Mouse (Mus musculus): ENCODE results near the gene Pld1. TPM values are rescaled to one million over a fixed set of nuclear protein-coding genes. Genes with fewer than 3 reads are reported as not detected.

Gene Pld1
- polyA plus RNA-seq, 1 experiment from 2014 or later: 5.8 TPM

GRCm38 (mm10) chr3:27904659-27905330 lies 33.7 kb upstream of the Pld1 start:
- peak; percentile 78 for ATAC-seq (ENCODE audit: low FRiP score, low TSS enrichment)
- no peak overlapping the region for H3K9ac ChIP-seq (ENCODE audit: low read length)
- TF ChIP-seq CTCF (IDR thresholded peaks at IDR 0.05; ENCODE audit: low read depth) (0 out of 2 replicates have a peak, but pooled peaks have one; percentile 28), EP300 (optimal IDR thresholded peaks at IDR 0.05) (no peak)
- H3K27ac ChIP-seq (replicated peaks): peak overlapping the region; percentile 49; the same call in 1 of the 2 replicates
- H3K4me3 ChIP-seq (ENCODE audit: low read depth, low read length): no peak overlapping the region
- H3K36me3 ChIP-seq (ENCODE audit: control insufficient read depth, insufficient read depth, low read length): no peaks in the 10 kb centered on the region
- WGBS: 18% methylated on average over 13 of the region's 13 CpGs
- peak; percentile 51 for DNase-seq (ENCODE audit: low spot score)
- peaks cover 6% of the 10 kb centered on the region; the same call in 1 of the 2 replicates for H3K4me1 ChIP-seq (replicated peaks; ENCODE audit: control insufficient read depth, insufficient read depth)
- no peaks in the 10 kb centered on the region for H3K27me3 ChIP-seq (ENCODE audit: control insufficient read depth, insufficient read depth, low read length)
- 0 out of 2 replicates have a peak overlapping the region, but pooled peaks have one; percentile 5 for H3K4me2 ChIP-seq (replicated peaks; ENCODE audit: low read depth)
- H3K9me3 ChIP-seq (ENCODE audit: control insufficient read depth, low read length): 0 out of 2 replicates have a peak, but pooled peaks cover 5% of the 10 kb centered on the region

GRCm38 (mm10) chr3:27906647-27907209 lies 31.8 kb upstream of the Pld1 start:
- DNase-seq (ENCODE audit: low spot score) (no peak), ATAC-seq (ENCODE audit: low FRiP score, low TSS enrichment) (peak; percentile 45; the same call in 1 of the 2 replicates)
- no peaks in the 10 kb centered on the region for H3K36me3 ChIP-seq (ENCODE audit: control insufficient read depth, insufficient read depth, low read length)

GRCm38 (mm10) chr3:27907301-27907700 lies 31.2 kb upstream of the Pld1 start:
- Histone ChIP-seq H3K36me3 (ENCODE audit: control insufficient read depth, insufficient read depth, low read length) (no peaks in the 10 kb centered on the region), H3K27me3 (ENCODE audit: control insufficient read depth, insufficient read depth, low read length) (no peaks in the 10 kb centered on the region), H3K4me2 (replicated peaks; ENCODE audit: low read depth) (no peak overlapping the region), H3K9ac (ENCODE audit: low read length) (no peak overlapping the region), H3K4me1 (replicated peaks; ENCODE audit: control insufficient read depth, insufficient read depth) (peaks cover 6% of the 10 kb centered on the region; the same call in 1 of the 2 replicates), H3K4me3 (ENCODE audit: low read depth, low read length) (no peak overlapping the region), H3K27ac (replicated peaks) (no peak overlapping the region), H3K9me3 (ENCODE audit: control insufficient read depth, low read length) (0 out of 2 replicates have a peak, but pooled peaks cover 5% of the 10 kb centered on the region)
- no peak for TF ChIP-seq CTCF (IDR thresholded peaks at IDR 0.05; ENCODE audit: low read depth)
- TF ChIP-seq EP300 (optimal IDR thresholded peaks at IDR 0.05): no peak
- DNase-seq (ENCODE audit: low spot score) (no peak), ATAC-seq (ENCODE audit: low FRiP score, low TSS enrichment) (no peak)
- 54% methylated on average over 2 of the region's 2 CpGs for WGBS

More at GRCm38 (mm10) chr3:27906647-27907209, 31.8 kb upstream of the Pld1 start:
- Histone ChIP-seq H3K9ac (ENCODE audit: low read length) (no peak overlapping the region), H3K27me3 (ENCODE audit: control insufficient read depth, insufficient read depth, low read length) (no peaks in the 10 kb centered on the region), H3K9me3 (ENCODE audit: control insufficient read depth, low read length) (0 out of 2 replicates have a peak, but pooled peaks cover 5% of the 10 kb centered on the region), H3K27ac (replicated peaks) (no peak overlapping the region), H3K4me2 (replicated peaks; ENCODE audit: low read depth) (no peak overlapping the region), H3K4me1 (replicated peaks; ENCODE audit: control insufficient read depth, insufficient read depth) (peaks cover 6% of the 10 kb centered on the region; the same call in 1 of the 2 replicates), H3K4me3 (ENCODE audit: low read depth, low read length) (no peak overlapping the region)
- TF ChIP-seq CTCF (IDR thresholded peaks at IDR 0.05; ENCODE audit: low read depth) (no peak), EP300 (optimal IDR thresholded peaks at IDR 0.05) (no peak)
- WGBS: 76% methylated on average over 7 of the region's 7 CpGs

GRCm38 (mm10) chr3:27908316-27908715 lies 30.2 kb upstream of the Pld1 start:
- H3K4me3 ChIP-seq (ENCODE audit: low read depth, low read length): no peak overlapping the region
- no peak overlapping the region for H3K9ac ChIP-seq (ENCODE audit: low read length)
- H3K27ac ChIP-seq (replicated peaks): no peak overlapping the region
- no peaks in the 10 kb centered on the region for H3K36me3 ChIP-seq (ENCODE audit: control insufficient read depth, insufficient read depth, low read length)
- H3K9me3 ChIP-seq (ENCODE audit: control insufficient read depth, low read length): 0 out of 2 replicates have a peak, but pooled peaks cover 5% of the 10 kb centered on the region
- TF ChIP-seq EP300 (optimal IDR thresholded peaks at IDR 0.05) (no peak), CTCF (IDR thresholded peaks at IDR 0.05; ENCODE audit: low read depth) (no peak)
- H3K4me2 ChIP-seq (replicated peaks; ENCODE audit: low read depth): no peak overlapping the region
- peaks cover 6% of the 10 kb centered on the region; the same call in 1 of the 2 replicates for H3K4me1 ChIP-seq (replicated peaks; ENCODE audit: control insufficient read depth, insufficient read depth)
- no peaks in the 10 kb centered on the region for H3K27me3 ChIP-seq (ENCODE audit: control insufficient read depth, insufficient read depth, low read length)
- ATAC-seq (ENCODE audit: low FRiP score, low TSS enrichment) (no peak), DNase-seq (ENCODE audit: low spot score) (no peak)
- WGBS: 56% methylated on average over 2 of the region's 2 CpGs

GRCm38 (mm10) chr3:27909016-27909415 lies 29.5 kb upstream of the Pld1 start:
- DNase-seq (ENCODE audit: low spot score): no peak
- Histone ChIP-seq H3K4me1 (replicated peaks; ENCODE audit: control insufficient read depth, insufficient read depth) (peaks cover 6% of the 10 kb centered on the region; the same call in 1 of the 2 replicates), H3K36me3 (ENCODE audit: control insufficient read depth, insufficient read depth, low read length) (no peaks in the 10 kb centered on the region), H3K9me3 (ENCODE audit: control insufficient read depth, low read length) (0 out of 2 replicates have a peak, but pooled peaks cover 5% of the 10 kb centered on the region), H3K27ac (replicated peaks) (no peak overlapping the region), H3K4me2 (replicated peaks; ENCODE audit: low read depth) (no peak overlapping the region), H3K4me3 (ENCODE audit: low read depth, low read length) (no peak overlapping the region), H3K27me3 (ENCODE audit: control insufficient read depth, insufficient read depth, low read length) (no peaks in the 10 kb centered on the region), H3K9ac (ENCODE audit: low read length) (no peak overlapping the region)
- ATAC-seq (ENCODE audit: low FRiP score, low TSS enrichment): no peak
- TF ChIP-seq EP300 (optimal IDR thresholded peaks at IDR 0.05) (no peak), CTCF (IDR thresholded peaks at IDR 0.05; ENCODE audit: low read depth) (no peak)
- WGBS: 72% methylated on average over 3 of the region's 3 CpGs
